Mouse (Mus musculus): ENCODE measurements at regions not wholly inside any gene's neighbourhood (a gene's known extent, or its start where the extent isn't known, plus 50 kb on each side); places are given as distances from the start of the nearest gene placed in this dataset.

- Histone ChIP-seq H3K4me2 (no peak overlapping the region), H3K27me3 (no peaks in the 10 kb centered on the region), H3K36me3 (no peaks in the 10 kb centered on the region), H3K9ac (no peak overlapping the region), H3K4me3 (no peak overlapping the region), H3K9me3 (no peaks in the 10 kb centered on the region), H3K27ac (no peak overlapping the region), H3K4me1 (no peaks in the 10 kb centered on the region)
- 74% methylated on average over 4 of the region's 4 CpGs for WGBS
- ATAC-seq (ENCODE audit: borderline replicate concordance, extremely low read depth, low FRiP score, low TSS enrichment): no peak
These were observed 487.2 kb downstream of the Epha4 start for GRCm38 (mm10) chr1:77027656-77028055.

GRCm38 (mm10) chr1:77028216-77028615, 486.7 kb downstream of the Epha4 start:
- no peak overlapping the region for H3K4me3 ChIP-seq
- H3K9ac ChIP-seq: no peak overlapping the region
- H3K4me1 ChIP-seq: no peaks in the 10 kb centered on the region
- H3K27ac ChIP-seq: no peak overlapping the region
- no peaks in the 10 kb centered on the region for H3K27me3 ChIP-seq
- 74% methylated on average over 6 of the region's 6 CpGs for WGBS
- ATAC-seq (ENCODE audit: borderline replicate concordance, extremely low read depth, low FRiP score, low TSS enrichment): no peak
- H3K36me3 ChIP-seq: no peaks in the 10 kb centered on the region
- no peak overlapping the region for H3K4me2 ChIP-seq
- H3K9me3 ChIP-seq: no peaks in the 10 kb centered on the region

DNA sequence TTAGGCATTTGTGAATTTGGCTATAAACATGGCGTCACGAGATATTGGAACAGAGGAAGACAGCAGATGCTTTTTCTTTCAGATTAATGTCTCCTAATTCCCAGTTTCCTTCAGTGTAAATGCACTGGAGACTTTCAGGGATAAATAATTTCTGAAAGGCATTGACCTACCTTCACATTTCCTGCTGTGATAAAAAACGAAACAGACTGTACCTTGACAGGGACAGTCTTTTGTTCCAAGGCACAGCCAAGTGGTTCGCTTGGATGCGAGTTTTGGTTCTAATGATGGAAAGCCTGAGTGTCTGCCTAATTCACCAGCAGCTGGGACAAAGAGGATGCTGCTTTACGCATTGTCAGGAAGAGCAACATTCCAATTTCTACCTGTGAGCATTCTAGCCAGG, 485.8 kb downstream of the Epha4 start:
- Histone ChIP-seq H3K4me3 (no peak overlapping the region), H3K9ac (no peak overlapping the region), H3K27ac (no peak overlapping the region), H3K36me3 (no peaks in the 10 kb centered on the region), H3K9me3 (no peaks in the 10 kb centered on the region), H3K4me1 (no peaks in the 10 kb centered on the region), H3K4me2 (no peak overlapping the region), H3K27me3 (no peaks in the 10 kb centered on the region)
- 68% methylated on average over 6 of the region's 6 CpGs for WGBS
- ATAC-seq (ENCODE audit: borderline replicate concordance, extremely low read depth, low FRiP score, low TSS enrichment): no peak

DNA sequence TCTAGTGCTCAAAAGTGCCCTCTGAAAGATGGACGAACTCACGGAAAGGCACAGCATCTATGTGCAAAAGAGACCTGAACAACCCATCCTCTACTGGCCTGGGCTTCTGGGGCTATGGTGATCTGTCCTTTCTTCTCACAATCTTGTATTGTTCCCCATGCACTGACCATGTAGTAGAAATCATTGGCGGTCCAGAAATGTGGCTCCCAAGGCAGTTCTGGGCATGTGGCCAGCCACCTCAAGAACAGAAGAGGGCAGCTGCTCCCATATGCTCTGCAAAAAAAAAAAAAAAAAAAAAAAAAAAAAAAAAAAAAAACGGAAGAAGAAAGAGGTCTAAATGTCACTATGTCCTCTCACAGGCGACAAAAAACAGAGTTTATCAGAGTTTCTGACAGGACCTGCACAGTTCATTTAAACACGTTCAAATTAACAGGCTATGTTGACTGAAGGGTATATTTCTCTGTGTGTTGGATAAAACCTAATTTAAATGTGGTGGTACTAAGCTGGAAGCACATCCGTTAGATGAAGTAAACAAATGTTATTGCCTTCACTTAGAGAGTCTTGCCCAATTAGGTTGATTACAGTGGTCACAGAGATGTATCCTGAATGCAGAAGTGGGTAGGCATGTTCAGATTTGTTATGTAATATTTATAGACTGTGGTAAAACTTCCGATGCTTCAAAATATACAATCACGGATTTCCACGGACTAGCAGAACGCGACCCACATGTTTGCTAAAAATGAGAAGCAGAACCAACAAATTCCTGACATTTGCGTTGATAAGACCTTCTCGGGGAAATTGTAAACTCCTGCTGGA, 470.9 kb downstream of the Epha4 start:
- H3K27me3 ChIP-seq: no peaks in the 10 kb centered on the region
- H3K36me3 ChIP-seq: no peaks in the 10 kb centered on the region
- 35% methylated on average over 14 of the region's 14 CpGs for WGBS
- no peak overlapping the region for H3K4me3 ChIP-seq
- no peaks in the 10 kb centered on the region for H3K9me3 ChIP-seq
- H3K4me2 ChIP-seq: peak overlapping the region; percentile 2
- no peak overlapping the region for H3K27ac ChIP-seq
- H3K4me1 ChIP-seq: 0 out of 2 replicates have a peak, but pooled peaks cover 4% of the 10 kb centered on the region
- peak; percentile 31; the same call in 1 of the 2 replicates for ATAC-seq (ENCODE audit: borderline replicate concordance, extremely low read depth, low FRiP score, low TSS enrichment)
- H3K9ac ChIP-seq: no peak overlapping the region

DNA sequence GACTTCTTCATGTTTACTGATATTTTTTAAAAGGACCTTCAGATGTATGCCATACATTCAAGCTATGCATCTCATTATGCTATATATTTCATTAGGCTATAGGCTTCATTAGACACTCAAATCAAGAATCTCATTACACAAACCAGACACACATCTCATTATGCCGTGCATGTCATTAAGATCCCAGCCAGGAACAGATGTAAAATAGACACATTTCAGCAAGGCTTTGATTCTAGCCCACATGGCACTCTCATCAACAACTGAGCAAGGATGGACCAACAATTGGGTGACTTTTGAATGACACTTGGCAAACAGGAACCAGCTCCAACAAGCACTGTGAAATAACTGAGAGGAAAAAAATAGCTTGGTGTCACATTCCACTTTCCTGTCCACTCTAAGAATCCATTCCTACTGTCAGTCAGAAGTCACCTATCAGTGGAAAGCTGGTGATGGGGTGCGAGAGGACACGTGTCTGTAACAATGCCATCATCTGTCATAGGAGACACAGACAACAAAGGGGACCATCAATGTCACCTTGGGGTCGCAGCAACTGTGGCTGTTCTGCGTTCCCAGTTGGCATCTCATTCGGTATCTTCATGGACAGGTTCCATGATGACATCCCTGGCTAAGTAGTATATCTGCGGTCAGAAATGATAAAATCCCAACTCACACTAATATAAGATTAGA, 466.0 kb downstream of the Epha4 start:
- no peak for ATAC-seq (ENCODE audit: borderline replicate concordance, extremely low read depth, low FRiP score, low TSS enrichment)
- Histone ChIP-seq H3K27ac (no peak overlapping the region), H3K4me3 (no peak overlapping the region), H3K4me2 (no peak overlapping the region), H3K4me1 (0 out of 2 replicates have a peak, but pooled peaks cover 4% of the 10 kb centered on the region), H3K9me3 (no peaks in the 10 kb centered on the region), H3K9ac (no peak overlapping the region), H3K27me3 (no peaks in the 10 kb centered on the region), H3K36me3 (no peaks in the 10 kb centered on the region)
- 81% methylated on average over 7 of the region's 7 CpGs for WGBS

- Histone ChIP-seq H3K9me3 (no peaks in the 10 kb centered on the region), H3K9ac (no peak overlapping the region), H3K27ac (peak overlapping the region; percentile 57; the same call in 1 of the 2 replicates), H3K36me3 (no peaks in the 10 kb centered on the region), H3K4me2 (no peak overlapping the region), H3K4me3 (no peak overlapping the region), H3K4me1 (no peaks in the 10 kb centered on the region), H3K27me3 (no peaks in the 10 kb centered on the region)
- 55% methylated on average over 5 of the region's 5 CpGs for WGBS
- ATAC-seq (ENCODE audit: borderline replicate concordance, extremely low read depth, low FRiP score, low TSS enrichment): peak; percentile 57; the same call in 1 of the 2 replicates
These were observed 463.6 kb downstream of the Epha4 start for GRCm38 (mm10) chr1:77051239-77051638.

DNA sequence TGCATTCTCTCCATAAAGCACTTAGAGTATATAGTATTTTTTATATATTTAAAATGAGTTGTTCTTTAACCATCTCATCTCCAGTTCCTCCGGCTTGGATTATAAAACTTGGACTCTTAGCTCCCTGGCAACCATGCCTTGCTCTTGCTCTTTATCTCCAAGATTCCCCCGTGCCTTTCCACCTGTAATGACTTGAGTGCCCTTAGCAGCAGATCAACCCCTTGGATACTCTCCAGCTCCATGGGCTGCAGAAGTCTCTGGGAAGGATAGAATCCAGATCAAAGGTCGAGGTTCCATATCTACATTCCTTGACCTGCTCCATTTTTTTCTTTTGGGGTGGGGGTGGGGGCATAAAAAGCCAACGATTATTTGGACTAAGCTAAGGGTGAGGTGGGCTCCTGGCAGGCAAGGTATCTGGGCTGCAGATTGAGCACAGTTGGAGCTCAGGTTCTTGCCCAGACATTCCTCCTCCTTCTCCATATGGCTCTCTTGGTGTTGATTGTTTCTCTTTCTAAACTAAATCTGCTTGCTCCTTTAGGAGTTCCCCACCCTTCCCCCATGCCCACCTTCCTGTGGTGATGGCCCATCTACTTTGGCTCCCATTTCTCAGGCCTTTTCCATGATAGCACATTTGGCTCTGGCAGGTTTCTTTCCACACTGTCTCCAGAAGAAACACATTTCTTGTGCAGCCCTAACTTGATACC, 460.9 kb downstream of the Epha4 start:
- Histone ChIP-seq H3K27me3 (no peaks in the 10 kb centered on the region), H3K36me3 (no peaks in the 10 kb centered on the region), H3K4me1 (no peaks in the 10 kb centered on the region), H3K27ac (no peak overlapping the region), H3K9me3 (no peaks in the 10 kb centered on the region), H3K4me2 (no peak overlapping the region), H3K4me3 (no peak overlapping the region), H3K9ac (no peak overlapping the region)
- 51% methylated on average over 4 of the region's 4 CpGs for WGBS
- ATAC-seq (ENCODE audit: borderline replicate concordance, extremely low read depth, low FRiP score, low TSS enrichment): no peak

GRCm38 (mm10) chr1:77062468-77062867, 452.4 kb downstream of the Epha4 start:
- Histone ChIP-seq H3K4me2 (no peak overlapping the region), H3K9me3 (no peaks in the 10 kb centered on the region), H3K27ac (no peak overlapping the region), H3K36me3 (no peaks in the 10 kb centered on the region), H3K4me1 (no peaks in the 10 kb centered on the region), H3K9ac (no peak overlapping the region), H3K27me3 (no peaks in the 10 kb centered on the region), H3K4me3 (no peak overlapping the region)
- no peak for ATAC-seq (ENCODE audit: borderline replicate concordance, extremely low read depth, low FRiP score, low TSS enrichment)
- WGBS: 70% methylated on average over 3 of the region's 3 CpGs

GRCm38 (mm10) chr1:77073071-77073470, 441.8 kb downstream of the Epha4 start:
- no peak overlapping the region for H3K27ac ChIP-seq
- no peak overlapping the region for H3K4me3 ChIP-seq
- no peaks in the 10 kb centered on the region for H3K9me3 ChIP-seq
- no peaks in the 10 kb centered on the region for H3K36me3 ChIP-seq
- WGBS: 63% methylated on average over 1 of the region's 1 CpGs
- no peaks in the 10 kb centered on the region for H3K27me3 ChIP-seq
- H3K4me1 ChIP-seq: no peaks in the 10 kb centered on the region
- ATAC-seq (ENCODE audit: borderline replicate concordance, extremely low read depth, low FRiP score, low TSS enrichment): no peak
- H3K4me2 ChIP-seq: no peak overlapping the region
- H3K9ac ChIP-seq: no peak overlapping the region

DNA sequence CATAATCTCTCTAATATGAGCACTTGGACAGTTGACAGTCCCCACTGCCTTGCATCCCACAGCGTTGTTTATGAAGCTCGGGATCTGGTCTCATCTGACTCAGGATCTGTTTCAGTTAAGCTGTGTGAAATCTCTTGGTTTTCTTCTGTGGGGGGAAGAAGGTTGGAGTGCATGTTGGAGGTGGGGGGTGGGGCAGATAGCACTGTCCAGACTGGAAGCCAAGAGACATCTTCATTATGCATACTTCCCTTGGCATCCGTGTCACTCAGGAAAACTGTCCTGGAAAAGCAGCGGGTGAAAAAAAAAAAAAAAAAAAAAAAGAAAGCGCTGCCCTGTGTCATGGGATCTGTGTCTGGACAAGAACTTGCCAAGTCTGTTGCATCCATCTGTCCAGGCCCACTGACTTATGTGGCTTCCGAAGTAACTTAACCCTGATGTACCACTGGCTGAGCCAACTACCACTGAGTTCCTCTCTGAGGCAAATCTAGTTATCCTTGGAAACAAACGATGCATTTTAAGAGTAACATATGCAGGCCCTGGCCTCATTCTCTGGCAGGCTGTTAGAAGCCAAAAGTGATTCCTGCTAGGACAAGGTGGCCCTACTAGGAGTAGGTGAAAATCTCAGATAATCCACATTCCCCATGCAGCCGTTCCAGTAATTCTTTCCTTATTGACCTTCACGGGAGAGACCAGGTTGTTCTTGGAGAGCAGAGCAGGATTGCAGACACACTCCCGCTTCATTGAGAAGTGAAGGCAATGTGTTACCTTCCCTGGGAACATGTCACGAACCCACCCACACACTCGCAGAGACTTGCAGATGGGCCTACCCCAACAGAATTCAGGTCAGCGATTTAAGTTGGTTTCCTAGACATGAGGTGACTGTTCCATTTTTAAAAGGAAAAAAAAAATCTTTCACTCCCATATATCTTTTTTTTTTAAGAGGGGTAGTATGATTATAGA, 439.7 kb downstream of the Epha4 start:
- no peak overlapping the region for H3K27ac ChIP-seq
- H3K9me3 ChIP-seq: no peaks in the 10 kb centered on the region
- no peaks in the 10 kb centered on the region for H3K36me3 ChIP-seq
- WGBS: 75% methylated on average over 12 of the region's 13 CpGs
- H3K9ac ChIP-seq: no peak overlapping the region
- H3K27me3 ChIP-seq: no peaks in the 10 kb centered on the region
- H3K4me2 ChIP-seq: no peak overlapping the region
- no peak for ATAC-seq (ENCODE audit: borderline replicate concordance, extremely low read depth, low FRiP score, low TSS enrichment)
- H3K4me3 ChIP-seq: no peak overlapping the region
- no peaks in the 10 kb centered on the region for H3K4me1 ChIP-seq

DNA sequence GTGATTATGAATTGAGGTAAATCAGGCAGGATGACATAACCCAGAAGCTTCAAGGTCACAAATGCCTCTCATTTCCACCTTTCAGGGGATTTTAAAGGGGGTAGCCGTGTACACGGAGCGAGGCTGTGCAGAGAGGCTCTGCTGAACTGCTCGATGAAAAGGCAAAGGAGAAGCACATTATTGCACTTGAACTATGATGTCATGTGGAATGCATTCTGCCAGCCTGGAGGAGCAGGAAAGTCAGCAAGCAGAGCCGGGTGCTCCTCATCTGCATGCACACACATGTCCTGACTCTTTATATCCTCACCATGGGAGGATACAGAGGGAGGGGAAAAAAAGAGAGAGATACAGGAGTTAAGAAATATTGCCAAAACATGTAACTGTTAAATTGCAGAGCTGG, 434.1 kb downstream of the Epha4 start:
- no peak overlapping the region for H3K4me2 ChIP-seq
- H3K9me3 ChIP-seq: no peaks in the 10 kb centered on the region
- H3K27me3 ChIP-seq: no peaks in the 10 kb centered on the region
- no peaks in the 10 kb centered on the region for H3K36me3 ChIP-seq
- ATAC-seq (ENCODE audit: borderline replicate concordance, extremely low read depth, low FRiP score, low TSS enrichment): no peak
- H3K4me1 ChIP-seq: peaks cover 8% of the 10 kb centered on the region; the same call in 1 of the 2 replicates
- no peak overlapping the region for H3K9ac ChIP-seq
- no peak overlapping the region for H3K27ac ChIP-seq
- no peak overlapping the region for H3K4me3 ChIP-seq
- 29% methylated on average over 5 of the region's 5 CpGs for WGBS

Data from lung, embryonic 15.5 days (tissue).